Mouse (Mus musculus) bone marrow macrophage, adult 2 months (primary cell): Measurements from ENCODE around the gene Txnip.

Source experiments
- CTCF ChIP-seq: IDR thresholded peaks from 2 replicates; pipeline ENCODE4 v1.5.1; 2012; ENCODE audit warnings: low read depth, mild to moderate bottlenecking, low read length, moderate library complexity
- POLR2A ChIP-seq: IDR thresholded peaks from 2 replicates; pipeline ENCODE4 v1.6.1; 2012; ENCODE audit warnings: mild to moderate bottlenecking, low read depth, low read length, borderline replicate concordance

- TF ChIP-seq POLR2A (no peak), CTCF (no peak)
Observed at GRCm38 (mm10) chr3:96593374-96593773, 35.6 kb downstream of the Txnip start.
